Mouse (Mus musculus) spleen, postnatal 4 days (tissue): Measurements from ENCODE around the gene Mad2l1bp.

Source experiments
- DNase-seq, 2 experiments: peaks; one replicate each; pipeline ENCODE4 v3.0.0; 2022; ENCODE audit warnings: low spot score in 2 of 2

The Mad2l1bp gene

GRCm38 (mm10) chr17:46152847-46153782, at the start of gene Mad2l1bp:
Gene Mad2l1bp, minus strand, starts transcription at chr17:46153553.
- peak; percentile 92 for DNase-seq

DNA sequence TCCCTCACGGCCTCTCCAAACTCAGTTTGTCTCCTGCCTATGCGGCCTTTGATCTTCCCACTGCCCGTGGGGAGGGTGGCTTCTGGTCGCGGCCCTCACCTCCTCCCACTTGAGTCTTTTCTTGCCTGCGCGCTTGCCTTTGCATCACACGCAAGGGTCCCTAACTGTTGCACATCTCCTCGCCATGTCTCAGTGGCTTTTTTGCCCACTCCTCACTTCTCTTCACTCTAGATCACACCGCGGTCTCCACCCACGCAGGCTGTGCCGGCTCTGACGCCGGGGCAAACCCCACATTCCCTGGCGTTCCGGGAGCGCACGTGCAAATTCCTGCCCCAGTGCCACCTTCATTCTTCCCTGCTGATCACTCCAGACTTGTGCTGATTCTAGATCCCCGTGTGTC, 49.7 kb upstream of the Mad2l1bp start:
- no peak for DNase-seq

GRCm38 (mm10) chr17:46202421-46203071, 49.2 kb upstream of the Mad2l1bp start, which contains the start of the genes Polh and Xpo5:
Gene Polh, minus strand, starts transcription at chr17:46202645.
Gene Xpo5, plus strand, starts transcription at chr17:46202782.
- peak; percentile 95 to 98 for DNase-seq

DNA sequence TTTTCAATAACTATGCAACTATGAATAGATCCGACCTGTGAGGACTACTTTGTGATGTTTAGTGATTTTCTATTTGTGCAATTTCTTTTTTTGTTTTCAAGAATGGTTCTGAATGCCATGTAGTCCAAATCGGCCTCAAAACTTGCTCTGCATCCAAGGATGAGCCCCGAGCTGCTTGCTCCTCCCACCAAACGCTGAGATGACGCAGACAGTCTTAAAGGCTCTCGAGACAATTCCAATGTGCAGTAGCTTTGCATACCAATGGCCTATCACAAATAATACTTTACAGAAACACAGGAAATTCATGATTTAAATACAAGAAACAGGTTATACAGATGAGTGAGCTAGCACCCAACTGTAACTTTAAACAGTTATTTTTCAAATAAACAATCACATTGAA, 47.8 kb upstream of the Mad2l1bp start:
- peak in 1 of 2 experiments; percentile 29 for DNase-seq

DNA sequence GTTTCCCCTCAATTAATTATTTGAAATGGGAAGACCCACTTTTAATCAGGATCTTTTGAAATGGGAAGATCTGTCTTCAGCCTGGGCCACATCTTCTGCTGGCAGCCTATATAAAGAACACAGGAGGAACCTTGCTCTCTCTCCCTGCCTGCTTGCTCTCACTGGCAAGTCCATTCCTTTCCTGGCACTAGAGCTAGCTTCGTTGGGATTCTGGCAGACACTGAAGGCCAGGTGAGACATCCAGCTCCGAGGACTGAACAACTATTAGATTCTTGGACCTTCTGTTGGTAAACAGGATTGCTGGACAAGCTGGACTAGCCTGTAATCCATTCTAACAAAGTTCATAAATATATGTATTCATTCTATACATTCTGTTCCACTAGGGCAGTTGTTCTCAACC, 35.5 kb upstream of the Mad2l1bp start:
- no peak for DNase-seq

DNA sequence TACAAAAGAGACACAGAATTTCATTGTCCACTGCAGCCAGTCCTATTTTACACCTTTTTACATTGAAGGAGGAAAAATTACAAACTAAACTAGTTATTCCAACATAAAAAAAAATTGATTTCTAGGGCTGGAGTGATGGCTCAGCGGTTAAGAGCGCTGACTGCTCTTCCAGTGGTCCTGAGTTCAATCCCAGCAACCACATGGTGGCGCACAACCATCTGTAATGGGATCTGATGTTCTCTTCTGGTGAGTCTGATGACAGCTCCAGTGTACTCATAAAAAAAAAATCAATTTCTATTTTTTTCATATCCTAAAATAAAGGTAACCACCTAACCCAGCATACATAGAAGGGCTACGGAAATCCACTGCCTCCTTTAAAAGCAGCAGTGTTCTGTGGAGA, 28.9 kb upstream of the Mad2l1bp start:
- peak in 1 of 2 experiments; percentile 18 for DNase-seq

- peak; percentile 37 to 64 for DNase-seq
These were observed 17.2 kb upstream of the Mad2l1bp start for GRCm38 (mm10) chr17:46170538-46170937.

DNA sequence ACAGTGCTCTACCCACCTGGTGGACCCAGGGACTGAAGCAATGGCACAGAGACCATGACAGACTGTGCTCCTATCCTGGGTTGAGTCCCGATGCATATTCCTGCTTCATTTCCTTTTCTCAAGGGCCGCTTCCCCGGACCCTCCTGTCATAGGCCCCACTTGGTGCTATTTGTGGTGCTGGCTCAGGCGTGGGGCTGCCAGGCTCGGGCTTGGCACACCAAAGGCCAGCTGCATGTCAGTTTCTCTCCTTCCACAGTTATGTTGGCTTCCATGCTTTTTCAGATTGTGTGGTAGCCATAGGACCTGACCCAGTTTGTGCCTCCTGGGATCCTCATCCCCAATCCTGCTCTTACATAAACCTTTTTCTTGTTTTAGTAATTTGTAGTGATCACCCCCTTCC, 15.4 kb upstream of the Mad2l1bp start:
- peak in 1 of 2 experiments; percentile 60 for DNase-seq

DNA sequence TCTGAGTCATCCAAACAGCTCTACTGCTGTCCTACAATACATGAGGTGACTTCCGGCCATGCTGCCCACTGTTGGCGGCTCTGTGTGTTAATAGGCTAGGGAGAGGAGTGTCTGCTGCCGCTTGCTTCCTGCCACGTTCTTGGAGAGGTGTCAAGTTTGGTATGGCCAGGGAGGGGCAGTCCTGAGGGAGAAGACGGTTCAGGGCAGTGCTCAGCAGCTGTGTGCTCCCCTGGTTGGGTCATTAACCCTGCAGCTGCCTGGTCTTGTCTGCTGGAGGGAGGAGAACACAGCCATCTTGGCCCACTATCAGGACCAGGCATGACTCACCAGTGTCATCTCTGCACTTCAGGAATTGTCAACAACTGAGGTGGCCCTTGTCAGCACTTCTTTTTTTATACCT, 15.0 kb upstream of the Mad2l1bp start:
- peak in 1 of 2 experiments; percentile 60 for DNase-seq

DNA sequence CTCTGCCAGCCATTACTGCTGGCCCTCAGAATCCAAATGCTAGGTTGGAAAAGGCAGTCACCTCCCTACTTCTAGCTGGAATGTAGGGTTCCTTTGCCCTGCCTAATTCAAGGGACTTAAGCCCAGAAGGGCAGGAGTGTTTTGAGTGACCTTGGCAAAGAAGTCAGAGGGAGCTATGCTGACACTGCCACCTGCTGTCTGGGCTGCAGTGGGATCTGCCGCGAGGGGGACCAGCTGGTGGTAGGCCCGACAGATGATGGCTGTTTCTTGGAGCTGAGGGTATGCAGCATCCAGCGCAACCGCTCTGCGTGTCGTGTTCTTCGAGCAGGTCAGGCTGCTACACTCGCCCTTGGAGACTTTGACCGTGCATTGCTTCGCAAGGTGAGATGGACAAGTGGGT, 13.7 kb upstream of the Mad2l1bp start:
- peak in 1 of 2 experiments; percentile 62 for DNase-seq

GRCm38 (mm10) chr17:46166270-46166669, 12.9 kb upstream of the Mad2l1bp start:
- no peak for DNase-seq

DNA sequence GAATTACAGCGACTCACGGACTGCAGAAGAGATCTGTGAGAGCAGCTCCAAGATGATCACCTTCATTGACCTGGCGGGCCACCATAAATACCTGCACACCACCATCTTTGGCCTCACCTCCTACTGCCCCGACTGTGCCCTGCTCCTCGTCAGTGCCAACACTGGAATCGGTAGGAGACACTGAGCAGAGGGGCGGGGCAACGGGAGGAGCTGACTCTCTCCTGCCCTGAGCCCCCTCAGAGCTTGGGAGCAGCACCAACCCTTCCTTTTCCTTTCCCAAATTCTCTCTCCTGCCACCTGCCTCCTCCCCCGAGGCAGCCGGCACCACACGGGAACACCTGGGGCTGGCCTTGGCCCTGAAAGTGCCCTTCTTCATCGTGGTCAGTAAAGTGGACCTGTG, 12.1 kb upstream of the Mad2l1bp start:
- peak in 1 of 2 experiments; percentile 63 for DNase-seq

- DNase-seq, result no peak
These were observed 11.4 kb upstream of the Mad2l1bp start for GRCm38 (mm10) chr17:46164791-46165190.

DNA sequence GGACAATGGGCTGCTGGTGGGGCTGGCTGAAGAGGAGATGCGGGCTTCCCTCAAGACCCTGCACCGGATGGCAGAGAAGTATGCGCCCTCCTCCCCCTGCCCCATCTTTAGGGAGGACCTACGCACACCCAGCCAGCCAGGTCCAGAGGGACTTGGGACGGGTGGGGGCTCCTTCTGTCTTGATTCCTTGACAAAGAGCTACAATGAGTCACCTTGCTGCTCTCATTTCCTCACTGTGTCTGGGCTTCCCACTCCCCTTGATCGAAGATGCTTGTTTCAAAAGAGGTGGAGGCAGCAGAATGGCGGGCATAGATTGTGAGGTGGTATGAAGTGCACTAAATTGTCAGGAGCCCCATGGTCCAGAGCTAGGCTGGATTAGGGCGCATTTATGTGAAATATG, 10.9 kb upstream of the Mad2l1bp start:
- DNase-seq, result peak in 1 of 2 experiments; percentile 62

DNA sequence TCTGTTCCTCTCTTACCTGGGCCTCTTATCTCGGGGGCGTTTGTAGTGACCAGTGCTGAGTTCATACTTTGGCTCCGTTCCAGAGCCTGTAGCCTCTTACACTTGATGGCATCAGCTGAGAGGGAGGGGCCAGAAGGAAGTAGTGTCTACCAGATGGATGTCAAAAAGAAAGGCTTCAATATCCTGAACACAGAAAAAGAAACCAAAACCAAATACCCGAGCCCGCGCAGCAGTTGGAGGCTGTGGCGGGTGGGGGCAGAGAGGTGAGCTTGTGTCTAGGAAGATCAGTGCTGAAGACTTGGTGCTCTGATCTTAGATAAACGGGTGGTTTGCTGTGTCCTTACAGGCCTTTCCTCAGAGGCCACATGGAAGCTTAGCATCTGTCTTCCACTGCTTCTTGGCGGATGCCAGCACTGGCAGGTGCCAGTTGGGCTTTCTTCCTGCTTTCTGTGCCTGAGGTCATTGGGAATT, 9.6 kb upstream of the Mad2l1bp start:
- DNase-seq, result peak; percentile 49 to 73

DNA sequence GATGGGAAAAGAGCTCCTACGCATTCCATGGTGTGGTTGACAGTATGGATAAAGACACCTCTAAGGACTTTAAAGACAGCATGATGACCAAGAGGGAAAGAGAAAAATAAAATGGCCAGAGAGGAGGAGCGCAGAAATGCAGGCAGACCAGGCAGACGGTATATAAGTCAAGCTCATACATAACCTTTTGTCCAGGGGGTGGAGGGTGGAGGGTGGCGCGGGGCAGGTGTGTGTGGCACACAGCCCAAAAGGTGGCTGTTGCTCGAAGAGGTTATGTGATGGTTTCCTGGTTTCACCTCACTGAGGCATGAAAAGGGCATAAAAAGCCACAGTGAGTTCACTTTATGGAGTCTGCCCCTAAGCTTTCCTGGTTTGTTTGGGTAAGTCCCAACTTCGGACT, 9.2 kb upstream of the Mad2l1bp start:
- DNase-seq, result no peak

DNA sequence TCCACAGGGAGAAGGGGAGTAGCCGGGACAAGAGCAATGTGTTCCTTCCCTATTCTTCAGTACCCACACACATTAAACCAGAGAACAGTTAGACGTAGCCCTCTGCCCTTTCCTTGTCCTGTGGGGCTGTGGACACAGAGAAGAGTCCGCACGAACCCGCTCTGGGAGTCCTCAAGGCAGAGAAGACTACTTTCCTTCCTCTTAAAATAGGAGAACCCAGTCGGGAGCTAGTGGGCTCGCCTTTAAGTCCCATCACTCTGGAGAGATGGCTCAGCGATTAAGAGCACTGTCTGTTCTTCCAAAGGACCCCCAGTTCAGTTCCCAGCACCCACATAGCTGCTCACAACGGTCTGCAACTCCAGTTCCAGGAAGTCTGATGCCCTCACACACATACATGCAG, 8.4 kb upstream of the Mad2l1bp start:
- DNase-seq, result peak in 1 of 2 experiments; percentile 61

GRCm38 (mm10) chr17:46161179-46161578, 7.8 kb upstream of the Mad2l1bp start:
- DNase-seq, result no peak

DNA sequence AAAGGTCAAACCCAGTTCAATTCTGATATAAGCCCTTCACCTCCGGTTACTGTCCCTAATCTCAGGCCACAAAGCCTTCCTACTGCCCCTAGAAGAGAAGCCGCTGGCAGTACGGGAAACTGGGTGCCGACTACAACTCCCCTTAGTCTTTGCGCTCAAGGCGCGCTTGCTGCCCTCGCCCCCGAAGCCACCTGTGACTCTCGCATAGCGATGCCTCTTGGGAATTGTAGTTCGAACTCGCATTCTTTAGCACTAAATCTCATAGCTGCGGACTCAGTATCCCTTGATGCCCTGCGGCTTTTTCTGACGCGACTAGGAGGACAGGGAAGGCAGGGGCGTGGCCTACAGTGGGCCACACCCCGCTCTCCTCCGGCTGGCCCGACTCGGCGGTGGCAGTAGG, 7.3 kb upstream of the Mad2l1bp start, which contains the start of gene Gtpbp2:
Gtpbp2 (plus strand) TSS at position 347 of the 400 bp plus-strand sequence.
- peak; percentile 94 to 95 for DNase-seq

DNA sequence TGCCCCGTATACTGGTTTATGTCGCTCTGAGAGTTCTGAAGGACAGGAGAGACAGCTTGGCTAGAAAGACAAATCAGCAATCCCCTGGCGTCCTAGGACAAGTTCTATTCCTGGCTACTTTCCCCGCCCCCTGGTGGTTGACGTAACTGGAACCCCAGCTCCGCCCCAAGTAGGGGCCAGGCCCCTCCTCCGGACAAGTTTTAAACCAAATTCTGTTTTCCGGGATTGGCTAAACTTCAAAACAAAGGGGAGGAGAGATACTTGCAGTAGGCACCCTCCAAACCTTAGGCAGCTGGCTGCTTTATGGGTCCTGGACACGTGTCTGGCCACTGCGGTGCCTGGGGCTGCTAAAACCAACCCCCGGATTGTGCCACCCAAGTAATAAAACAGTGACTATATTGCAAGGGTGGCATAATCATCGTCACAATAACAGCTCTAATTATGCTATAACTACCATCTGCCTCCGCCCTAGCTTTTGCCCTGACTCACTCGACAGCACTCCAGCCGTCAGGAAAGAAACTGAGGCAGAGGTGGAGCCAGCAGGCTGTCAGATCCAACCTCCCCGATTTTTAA, 6.8 kb upstream of the Mad2l1bp start:
- peak; percentile 96 to 97 for DNase-seq

DNA sequence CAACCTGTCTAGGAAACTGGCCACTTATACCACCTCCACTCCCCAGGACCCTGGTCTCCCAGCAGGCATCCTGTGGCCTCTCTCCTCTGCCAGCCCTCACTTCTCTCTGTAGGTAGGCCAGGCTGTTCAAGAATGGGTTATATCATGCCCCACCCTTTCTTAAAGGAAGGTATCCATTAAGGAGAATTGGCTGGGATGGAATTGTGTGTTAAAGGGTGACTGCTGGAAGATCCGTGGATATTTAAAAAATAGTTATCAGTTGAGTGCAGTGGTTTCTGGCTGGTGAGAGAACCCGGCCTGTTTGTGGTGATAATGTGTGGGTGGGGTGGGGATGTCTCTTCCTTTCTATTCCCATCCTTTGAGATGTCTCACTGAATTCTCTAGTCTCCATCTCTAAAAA, 5.9 kb upstream of the Mad2l1bp start:
- DNase-seq, result peak; percentile 65 to 69

DNA sequence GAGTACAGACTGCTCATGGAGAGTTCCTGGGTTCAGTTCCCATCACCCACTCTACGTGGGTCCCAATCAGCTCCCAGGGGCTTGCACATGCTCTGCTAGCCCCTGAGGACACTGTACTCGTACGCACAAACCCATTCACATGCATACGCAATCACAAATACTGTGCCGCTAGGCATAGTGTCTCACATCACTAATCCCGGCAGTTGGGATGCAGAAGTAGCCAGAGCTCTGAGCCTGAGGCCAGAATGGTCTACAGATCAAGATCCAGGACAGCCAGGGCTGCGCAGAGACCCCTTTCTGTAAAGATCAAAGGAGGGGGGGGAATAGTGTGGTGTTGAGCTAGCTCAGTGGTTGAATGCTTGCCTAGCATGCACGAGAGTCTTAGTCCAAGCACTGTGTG, 3.8 kb upstream of the Mad2l1bp start:
- DNase-seq, result peak in 1 of 2 experiments; percentile 62
